Mouse (Mus musculus): ENCODE data around the gene Gm525. TPM values are rescaled to one million over a fixed set of nuclear protein-coding genes. Genes with fewer than 3 reads are reported as not detected.
A peak's percentile ranks its signal among the peaks of the same experiment; 100 is the strongest.

Gene Gm525
- total and polyA plus RNA-seq, 3 experiments: not detected

- Histone ChIP-seq H3K79me2 (ENCODE audit: control insufficient read depth, insufficient read depth, low read length, poor library complexity) (no peaks in the 10 kb centered on the region), H3K27ac (ENCODE audit: control insufficient read depth, low read depth, low read length) (no peak overlapping the region), H3K9ac (ENCODE audit: control insufficient read depth, low read depth, low read length, poor library complexity, severe bottlenecking) (no peak overlapping the region), H3K9me3 (replicated peaks; ENCODE audit: insufficient read depth, low read length) (no peaks in the 10 kb centered on the region), H3K4me1 (ENCODE audit: control insufficient read depth in 1 of 2, insufficient read depth in 2 of 2, low read length in 2 of 2) (no peaks in the 10 kb centered on the region), H3K4me3 (ENCODE audit: control insufficient read depth in 1 of 2, insufficient read depth in 1 of 2, low read depth in 2 of 2, low read length in 2 of 2) (no peak overlapping the region), H3K27me3 (ENCODE audit: control insufficient read depth in 1 of 2, insufficient read depth in 2 of 2, low read length in 2 of 2) (peaks cover 2 to 5% of the 10 kb centered on the region in 2 experiments), H3K36me3 (ENCODE audit: control insufficient read depth in 1 of 2, insufficient read depth in 2 of 2, low read length in 2 of 2) (peaks cover 0 to 3% of the 10 kb centered on the region in 2 experiments; a peak in 1 of 4 replicates)
- TF ChIP-seq MYB (IDR thresholded peaks at IDR 0.05; ENCODE audit: low read depth, low read length) (no peak), SMC3 (IDR thresholded peaks at IDR 0.05; ENCODE audit: low read depth, low read length) (peak; percentile 83), MXI1 (IDR thresholded peaks at IDR 0.05; ENCODE audit: low read depth, low read length) (peak; percentile 38; the same call in 1 of the 2 replicates), RAD21 (IDR thresholded peaks at IDR 0.05; ENCODE audit: low read depth, low read length) (peak; percentile 53), ZC3H11A (IDR thresholded peaks at IDR 0.05; ENCODE audit: low read depth, low read length) (peak; percentile 51), CTCF (IDR thresholded peaks at IDR 0.05 in 2 of 3, conservative IDR thresholded peaks at IDR 0.05 in 1 of 3; ENCODE audit: control insufficient read depth in 1 of 3, insufficient read depth in 1 of 3, low read depth in 2 of 3, low read length in 3 of 3, poor library complexity in 1 of 3, severe bottlenecking in 1 of 3) (peak; percentile 41 to 88 (median 73)), TCF12 (IDR thresholded peaks at IDR 0.05; ENCODE audit: low read depth, low read length) (no peak), SIN3A (IDR thresholded peaks at IDR 0.05; ENCODE audit: low read length) (peak; percentile 47; the same call in 1 of the 2 replicates), MAX (IDR thresholded peaks at IDR 0.05; ENCODE audit: low read length) (no peak), MYC (IDR thresholded peaks at IDR 0.05; ENCODE audit: low read depth, low read length) (0 out of 2 replicates have a peak, but pooled peaks have one; percentile 63)
- DNase-seq (ENCODE audit: low read depth, low spot score): peak; percentile 88
Measured at GRCm38 (mm10) chr11:89069303-89069702, 4.3 kb upstream of the Gm525 start.

DNA sequence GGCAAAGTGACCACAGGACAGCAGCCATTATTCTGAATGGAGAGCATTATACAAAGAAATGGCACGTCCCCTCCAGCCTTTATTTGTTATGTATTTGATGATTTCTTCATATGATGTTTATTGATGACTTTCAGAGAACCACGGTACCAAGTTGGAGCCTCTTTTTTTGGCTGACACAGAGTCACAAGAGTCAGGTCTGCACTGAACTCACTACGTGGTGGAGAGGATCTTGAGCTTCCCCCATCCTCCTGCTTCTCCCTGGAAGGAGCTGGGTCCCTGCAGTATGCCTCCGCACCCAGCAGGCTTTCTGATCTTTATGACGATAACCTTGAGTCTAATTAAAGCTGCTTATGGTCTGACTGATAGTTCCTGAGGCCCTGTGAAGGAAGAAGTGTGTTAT, 2.1 kb upstream of the Gm525 start:
- H3K27ac ChIP-seq (ENCODE audit: control insufficient read depth, low read depth, low read length): no peak overlapping the region
- no peaks in the 10 kb centered on the region for H3K79me2 ChIP-seq (ENCODE audit: control insufficient read depth, insufficient read depth, low read length, poor library complexity)
- TF ChIP-seq TAL1 (IDR thresholded peaks at IDR 0.05; ENCODE audit: low read length): no peak
- no peak for TF ChIP-seq CTCF (IDR thresholded peaks at IDR 0.05 in 2 of 3, conservative IDR thresholded peaks at IDR 0.05 in 1 of 3; ENCODE audit: control insufficient read depth in 1 of 3, insufficient read depth in 1 of 3, low read depth in 2 of 3, low read length in 3 of 3, poor library complexity in 1 of 3, severe bottlenecking in 1 of 3)
- no peak for TF ChIP-seq POLR2AphosphoS2 (IDR thresholded peaks at IDR 0.05; ENCODE audit: low read length)
- no peak for TF ChIP-seq MXI1 (IDR thresholded peaks at IDR 0.05; ENCODE audit: low read depth, low read length)
- no peak for TF ChIP-seq UBTF (IDR thresholded peaks at IDR 0.05; ENCODE audit: borderline replicate concordance, insufficient read depth, low read depth, low read length)
- no peak for TF ChIP-seq TCF12 (IDR thresholded peaks at IDR 0.05; ENCODE audit: low read depth, low read length)
- TF ChIP-seq RAD21 (IDR thresholded peaks at IDR 0.05; ENCODE audit: low read depth, low read length): no peak
- DNase-seq (ENCODE audit: low read depth, low spot score): no peak
- no peaks in the 10 kb centered on the region for H3K4me1 ChIP-seq (ENCODE audit: control insufficient read depth in 1 of 2, insufficient read depth in 2 of 2, low read length in 2 of 2)
- H3K9me3 ChIP-seq (replicated peaks; ENCODE audit: insufficient read depth, low read length): no peaks in the 10 kb centered on the region
- H3K27me3 ChIP-seq (ENCODE audit: control insufficient read depth in 1 of 2, insufficient read depth in 2 of 2, low read length in 2 of 2): peaks cover 5 to 6% of the 10 kb centered on the region in 2 experiments
- H3K36me3 ChIP-seq (ENCODE audit: control insufficient read depth in 1 of 2, insufficient read depth in 2 of 2, low read length in 2 of 2): no peaks in the 10 kb centered on the region
- no peak overlapping the region for H3K4me3 ChIP-seq (ENCODE audit: control insufficient read depth in 1 of 2, insufficient read depth in 1 of 2, low read depth in 2 of 2, low read length in 2 of 2)
- H3K9ac ChIP-seq (ENCODE audit: control insufficient read depth, low read depth, low read length, poor library complexity, severe bottlenecking): no peak overlapping the region

DNA sequence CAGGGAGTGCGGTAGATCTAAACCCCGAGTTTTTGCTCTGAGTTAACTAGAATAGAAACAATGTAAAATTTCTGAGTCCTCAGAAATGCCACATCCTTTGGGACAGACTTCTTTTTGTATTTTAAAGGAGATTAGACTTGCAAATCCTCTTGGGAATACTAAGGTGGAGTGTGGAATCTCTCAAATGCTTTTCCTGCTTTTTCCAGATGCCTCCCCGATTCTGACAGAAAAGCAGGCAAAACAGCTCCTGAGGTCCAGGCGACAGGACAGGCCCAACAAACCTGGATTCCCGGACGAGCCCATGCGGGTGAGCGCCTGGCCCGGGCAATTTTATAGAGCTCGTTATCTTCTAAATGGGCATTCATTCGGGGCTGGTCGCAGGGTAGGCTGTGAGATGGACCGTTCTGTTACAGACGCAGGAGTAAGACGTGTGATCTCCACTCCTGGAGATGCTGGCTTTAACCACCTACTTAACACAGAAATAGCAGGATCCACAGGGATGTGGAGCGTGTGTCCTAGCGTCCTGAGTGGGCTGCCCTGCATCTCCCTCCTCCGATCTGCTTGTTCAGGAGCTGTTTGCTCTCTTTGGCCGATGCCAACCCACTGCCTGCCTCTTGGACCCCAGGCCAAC, 1.3 kb downstream of the Gm525 start:
- H3K79me2 ChIP-seq (ENCODE audit: control insufficient read depth, insufficient read depth, low read length, poor library complexity): no peaks in the 10 kb centered on the region
- TF ChIP-seq NRF1 (IDR thresholded peaks at IDR 0.05; ENCODE audit: insufficient read depth, low read depth, low read length, poor library complexity, severe bottlenecking) (no peak), MEF2A (IDR thresholded peaks at IDR 0.05; ENCODE audit: extremely low read depth, insufficient replicate concordance, low read depth, low read length, poor library complexity, severe bottlenecking) (no peak)
- H3K27me3 ChIP-seq (ENCODE audit: control insufficient read depth in 1 of 2, insufficient read depth in 2 of 2, low read length in 2 of 2): peaks cover 5 to 7% of the 10 kb centered on the region in 2 experiments
- no peak overlapping the region for H3K27ac ChIP-seq (ENCODE audit: control insufficient read depth, low read depth, low read length)
- no peak overlapping the region for H3K9ac ChIP-seq (ENCODE audit: control insufficient read depth, low read depth, low read length, poor library complexity, severe bottlenecking)
- H3K4me1 ChIP-seq (ENCODE audit: control insufficient read depth in 1 of 2, insufficient read depth in 2 of 2, low read length in 2 of 2): no peaks in the 10 kb centered on the region
- no peaks in the 10 kb centered on the region for H3K36me3 ChIP-seq (ENCODE audit: control insufficient read depth in 1 of 2, insufficient read depth in 2 of 2, low read length in 2 of 2)
- no peak overlapping the region for H3K4me3 ChIP-seq (ENCODE audit: control insufficient read depth in 1 of 2, insufficient read depth in 1 of 2, low read depth in 2 of 2, low read length in 2 of 2)
- DNase-seq (ENCODE audit: low read depth, low spot score): no peak
- H3K9me3 ChIP-seq (replicated peaks; ENCODE audit: insufficient read depth, low read length): no peaks in the 10 kb centered on the region

Data from MEL (cell line).